Mouse (Mus musculus) liver, postnatal 0 days (tissue): ENCODE measurements around the gene Nbea. TPM values are rescaled to one million over a fixed set of nuclear protein-coding genes. Genes with fewer than 3 reads are reported as not detected.

Source experiments
- ATAC-seq: fragments of 200-750 bp; cut with Nextera tagmentation; 2 replicates; pipeline ENCODE4 v1.8.0; 2017; ENCODE audit warnings: mild to moderate bottlenecking, moderate library complexity
- DNase-seq: peaks from one replicate; pipeline ENCODE4 v3.0.0-alpha.2; 2016
- H3K27ac ChIP-seq: fragments of 300-500 bp; sonication (generic); 2 replicates; pipeline ENCODE4 v1.5.1; 2014; ENCODE audit warnings: antibody characterized with exemption, moderate library complexity, mild to moderate bottlenecking, low read depth
- H3K27me3 ChIP-seq: fragments of 300-500 bp; sonication (generic); 2 replicates; pipeline ENCODE4 v1.6.1; 2014; ENCODE audit warnings: low read length, control low read depth, mixed read lengths; ENCODE audit not compliant: insufficient read depth
- H3K36me3 ChIP-seq: fragments of 300-500 bp; sonication (generic); replicated peaks from 2 replicates; pipeline ENCODE4 v1.6.1; 2014; ENCODE audit warnings: mild to moderate bottlenecking, control low read depth, low read length, moderate library complexity, mixed read lengths; ENCODE audit not compliant: insufficient read depth
- H3K4me1 ChIP-seq: fragments of 300-500 bp; sonication (generic); 2 replicates; pipeline ENCODE4 v1.6.1; 2014; ENCODE audit warnings: antibody characterized with exemption, mild to moderate bottlenecking, control low read depth; ENCODE audit not compliant: insufficient read depth
- H3K4me2 ChIP-seq: fragments of 300-500 bp; sonication (generic); 2 replicates; pipeline ENCODE4 v1.6.1; 2014; ENCODE audit warnings: low read depth, mild to moderate bottlenecking, low read length, moderate library complexity, mixed read lengths
- H3K4me3 ChIP-seq: fragments of 300-500 bp; sonication (generic); 2 replicates; pipeline ENCODE4 v1.5.1; 2014; ENCODE audit warnings: low read depth, low read length
- H3K9ac ChIP-seq: fragments of 300-500 bp; sonication (generic); replicated peaks from 2 replicates; pipeline ENCODE4 v1.6.1; 2014; ENCODE audit warnings: mild to moderate bottlenecking, moderate library complexity
- H3K9me3 ChIP-seq: fragments of 300-500 bp; sonication (generic); 2 replicates; pipeline ENCODE4 v1.6.1; 2016; ENCODE audit warnings: mild to moderate bottlenecking, control low read depth, low read length, mixed read lengths
- CTCF ChIP-seq: sonication (generic); IDR thresholded peaks from 2 replicates; pipeline ENCODE4 v1.5.1; 2016; ENCODE audit warnings: antibody characterized with exemption, low read depth
- EP300 ChIP-seq: IDR thresholded peaks from 2 replicates; pipeline ENCODE4 v1.6.1; 2016; ENCODE audit warnings: antibody characterized with exemption, low read depth, mild to moderate bottlenecking
- WGBS: fragments of 180-500 bp; shearing (Covaris S2); extraction: QIAGEN DNeasy Blood & Tissue Kit; methylation state at CpG from one replicate; pipeline ENCODE4 v1.1.7; 2014; ENCODE audit not compliant: insufficient replicate concordance; 5-methylcytosine and 5-hydroxymethylcytosine counted together
- polyA plus RNA-seq: library from polyadenylated mRNA; unstranded; fragments of >200 nt; fragmentation: Nextera tagmentation; extraction: Ambion mirVana; gene quantifications from 2 replicates; pipeline ENCODE4 v1.2.1, GENCODE M21; 2015

Gene Nbea
- polyA plus RNA-seq, 1 experiment from 2014 or later = 0.81 TPM

DNA sequence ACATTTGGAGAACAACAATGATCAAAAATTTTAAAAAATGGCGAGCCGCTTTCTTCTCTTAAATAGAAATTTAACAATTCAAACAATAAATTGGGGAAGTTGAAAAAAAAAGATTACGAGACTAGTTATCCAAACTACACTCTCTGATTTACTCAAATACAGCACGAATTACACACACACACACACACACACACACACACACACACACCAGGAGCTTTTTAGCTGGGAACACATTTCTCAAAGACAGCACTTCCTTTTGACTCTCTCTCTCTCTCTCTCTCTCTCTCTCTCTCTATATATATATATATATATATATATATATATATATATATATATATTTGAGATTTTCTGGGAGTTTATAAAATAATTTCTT lies 395.3 kb downstream of the Nbea start:
- no peaks in the 10 kb centered on the region for H3K36me3 ChIP-seq
- peak overlapping the region; percentile 44 for H3K4me3 ChIP-seq
- TF ChIP-seq CTCF (no peak), EP300 (no peak)
- H3K4me1 ChIP-seq = peaks cover 4% of the 10 kb centered on the region; the same call in 1 of the 2 replicates
- DNase-seq = no peak
- no peak for ATAC-seq
- no peak overlapping the region for H3K27ac ChIP-seq
- peak overlapping the region; percentile 67 for H3K4me2 ChIP-seq
- H3K9me3 ChIP-seq = no peaks in the 10 kb centered on the region
- H3K27me3 ChIP-seq = peaks cover 43% of the 10 kb centered on the region
- 20% methylated on average over 4 of the region's 4 CpGs for WGBS
- no peak overlapping the region for H3K9ac ChIP-seq

DNA sequence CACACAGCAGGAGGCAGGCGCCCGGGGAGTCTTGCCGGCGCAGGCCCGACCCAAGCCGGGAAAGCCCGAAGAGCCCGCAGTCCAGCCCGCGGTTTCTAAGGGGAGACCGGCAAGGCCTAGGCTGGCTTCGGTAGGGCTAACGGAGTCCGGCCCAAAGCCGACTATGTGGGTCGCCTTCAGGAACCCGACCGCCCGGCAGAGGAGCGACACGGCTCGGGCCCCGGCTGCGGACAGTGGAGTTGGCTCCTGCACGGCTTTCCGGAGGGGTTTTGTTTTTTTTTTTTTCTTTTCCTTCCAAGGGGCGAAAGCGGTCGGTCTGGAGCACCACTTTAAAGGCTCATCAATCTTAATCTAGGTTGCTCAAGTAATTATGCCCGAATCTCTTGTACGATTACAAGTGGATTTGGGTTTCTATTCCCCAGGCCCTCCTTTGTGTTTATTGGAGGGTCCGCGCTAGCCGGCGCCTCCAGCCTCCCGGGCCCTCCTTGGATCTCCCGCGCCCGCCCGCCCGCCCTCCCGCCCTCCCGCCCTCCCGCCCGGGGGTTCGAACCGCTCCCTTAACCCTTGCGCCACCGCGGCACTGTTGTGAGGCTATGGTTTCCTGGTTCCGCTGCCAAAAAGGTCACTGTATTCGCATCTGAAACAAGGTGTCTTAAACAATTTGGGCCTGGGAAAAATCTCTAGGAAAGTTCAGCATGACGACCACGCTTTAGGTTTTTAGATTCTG lies 395.9 kb downstream of the Nbea start:
- 1% methylated on average over 54 of the region's 54 CpGs for WGBS
- Histone ChIP-seq H3K9ac (no peak overlapping the region; the same call in 1 of the 2 replicates), H3K36me3 (no peaks in the 10 kb centered on the region), H3K4me2 (peak overlapping the region; percentile 67), H3K27me3 (peaks cover 49% of the 10 kb centered on the region), H3K4me1 (peaks cover 4% of the 10 kb centered on the region; the same call in 1 of the 2 replicates), H3K27ac (no peak overlapping the region), H3K4me3 (peak overlapping the region; percentile 44), H3K9me3 (no peaks in the 10 kb centered on the region)
- DNase-seq (peak; percentile 43), ATAC-seq (peak; percentile 33; the same call in 1 of the 2 replicates)
- no peak for TF ChIP-seq CTCF
- TF ChIP-seq EP300 = no peak

DNA sequence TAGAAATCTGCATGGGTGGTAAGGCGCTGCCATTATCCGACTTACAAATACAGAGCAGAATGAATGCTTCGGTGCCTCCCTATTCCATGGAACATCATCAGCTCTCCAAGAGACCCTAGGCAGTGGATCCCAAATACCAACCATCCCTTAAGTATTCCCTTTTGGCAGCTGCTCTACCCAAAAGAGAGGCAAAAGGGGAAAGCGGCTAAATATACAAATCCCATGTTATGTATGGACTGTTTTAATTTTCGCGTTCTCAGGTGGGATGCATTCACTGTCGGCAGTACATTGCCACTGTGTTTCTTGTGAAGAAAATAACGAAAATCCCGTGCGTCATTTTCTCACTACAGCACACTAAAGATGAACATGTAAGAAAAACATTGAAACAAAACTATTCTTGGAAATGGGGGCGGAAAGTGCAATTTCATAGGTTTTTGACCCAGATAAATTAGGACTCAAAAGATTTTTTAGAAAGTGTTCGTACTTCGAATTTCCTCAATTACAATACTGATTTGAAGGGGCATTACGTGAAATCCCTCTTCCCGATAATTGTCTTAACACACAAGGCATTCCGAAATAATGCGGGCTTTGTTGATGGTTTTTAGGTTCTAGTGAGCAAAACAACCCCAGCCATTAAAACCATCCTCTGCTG lies 396.5 kb downstream of the Nbea start:
- WGBS = 22% methylated on average over 17 of the region's 17 CpGs
- H3K4me2 ChIP-seq = peak overlapping the region; percentile 67
- H3K4me1 ChIP-seq = peaks cover 4% of the 10 kb centered on the region; the same call in 1 of the 2 replicates
- H3K36me3 ChIP-seq = no peaks in the 10 kb centered on the region
- peak overlapping the region; percentile 44; the same call in 1 of the 2 replicates for H3K4me3 ChIP-seq
- no peak for DNase-seq
- TF ChIP-seq CTCF (no peak), EP300 (no peak)
- H3K9me3 ChIP-seq = no peaks in the 10 kb centered on the region
- H3K27me3 ChIP-seq = peaks cover 56% of the 10 kb centered on the region
- H3K9ac ChIP-seq = no peak overlapping the region
- ATAC-seq = no peak
- no peak overlapping the region for H3K27ac ChIP-seq

DNA sequence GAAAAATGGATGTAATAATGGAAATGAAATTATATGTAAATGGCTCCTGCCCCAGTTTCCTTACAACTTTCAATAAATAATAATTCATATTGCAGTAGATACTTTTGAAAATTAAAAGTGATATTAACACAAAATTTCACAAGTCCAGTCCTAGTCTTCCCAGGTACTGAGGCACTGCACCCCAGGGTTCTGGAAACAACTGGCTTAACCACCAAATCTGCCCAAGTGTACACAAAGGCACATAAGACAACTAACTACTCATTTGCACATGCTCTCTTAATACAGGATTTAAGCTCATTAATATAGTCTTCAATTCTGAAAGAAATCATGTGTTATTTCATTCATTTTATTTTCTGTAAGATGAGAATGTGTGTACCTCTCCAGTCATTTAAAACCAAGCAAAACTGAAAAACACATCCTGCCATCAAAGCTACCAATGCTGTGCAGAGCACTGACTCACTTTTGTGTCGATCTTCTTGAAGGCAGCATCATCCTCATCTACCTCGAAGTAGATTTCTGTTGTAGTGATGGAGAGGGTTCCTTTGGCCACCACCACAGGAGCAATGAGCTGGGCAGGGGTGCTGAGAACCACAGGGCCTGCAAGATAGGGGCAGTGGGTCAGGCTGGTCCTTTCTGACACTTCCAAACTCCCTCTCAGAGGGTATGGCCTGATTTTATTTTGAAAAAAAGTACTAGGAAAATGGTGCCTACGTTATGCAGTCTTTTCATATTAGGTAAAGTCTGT lies 397.3 kb downstream of the Nbea start:
- TF ChIP-seq CTCF = no peak
- no peak for TF ChIP-seq EP300
- no peaks in the 10 kb centered on the region for H3K36me3 ChIP-seq
- H3K9ac ChIP-seq = no peak overlapping the region
- H3K27me3 ChIP-seq = peaks cover 64% of the 10 kb centered on the region
- no peaks in the 10 kb centered on the region for H3K9me3 ChIP-seq
- H3K4me2 ChIP-seq = no peak overlapping the region
- DNase-seq = no peak
- WGBS = 35% methylated on average over 3 of the region's 3 CpGs
- H3K27ac ChIP-seq = no peak overlapping the region
- no peak for ATAC-seq
- H3K4me1 ChIP-seq = peaks cover 4% of the 10 kb centered on the region; the same call in 1 of the 2 replicates
- H3K4me3 ChIP-seq = no peak overlapping the region

DNA sequence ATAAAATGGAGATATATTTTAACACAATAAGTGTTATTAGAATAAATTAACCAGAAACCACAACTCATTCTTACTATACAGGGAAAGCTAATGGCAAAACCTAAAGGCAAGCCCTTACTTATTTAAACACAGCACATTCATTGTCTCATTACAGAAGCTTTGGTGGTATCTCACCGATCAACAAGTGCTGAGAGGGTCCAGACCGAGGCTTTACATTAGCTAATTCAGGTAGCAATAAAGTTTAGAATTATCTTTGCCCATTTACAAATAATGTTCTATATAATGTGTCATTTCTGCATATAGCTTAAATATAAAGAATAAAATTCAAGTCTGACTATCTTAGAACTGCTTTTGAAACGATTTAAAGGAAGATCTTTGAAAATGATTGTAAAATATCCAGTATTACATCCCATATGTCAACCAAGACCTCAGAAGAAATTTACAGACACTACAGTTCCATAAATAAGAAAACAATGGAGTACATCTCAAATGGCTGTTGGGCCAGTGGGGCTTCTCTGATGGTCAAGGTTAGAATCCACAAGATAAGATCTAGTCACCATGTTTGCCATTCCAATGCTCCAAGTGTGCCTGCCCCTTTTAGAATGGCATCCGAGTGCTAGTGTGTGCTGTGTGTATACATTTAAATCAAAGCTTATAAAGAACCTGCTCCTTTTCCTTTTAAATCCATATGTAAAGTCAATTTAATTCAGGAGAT lies 398.1 kb downstream of the Nbea start:
- Histone ChIP-seq H3K4me2 (no peak overlapping the region), H3K27ac (no peak overlapping the region), H3K9me3 (no peaks in the 10 kb centered on the region), H3K4me3 (no peak overlapping the region), H3K9ac (no peak overlapping the region), H3K36me3 (no peaks in the 10 kb centered on the region), H3K4me1 (peaks cover 4% of the 10 kb centered on the region; the same call in 1 of the 2 replicates), H3K27me3 (peaks cover 71% of the 10 kb centered on the region)
- 55% methylated on average over 4 of the region's 4 CpGs for WGBS
- TF ChIP-seq EP300 (no peak), CTCF (no peak)
- ATAC-seq = no peak
- no peak for DNase-seq
